Mouse (Mus musculus) testis, adult 2 months (tissue): ENCODE results near the gene Sspo. TPM values are rescaled to one million over a fixed set of nuclear protein-coding genes. Genes with fewer than 3 reads are reported as not detected.

Source experiments
- H3K27ac ChIP-seq: fragments of 200-500 bp; 2 replicates; pipeline ENCODE4 v1.5.1; 2012; ENCODE audit warnings: low read depth, low read length; ENCODE audit not compliant: control insufficient read depth, insufficient read depth
- H3K27me3 ChIP-seq: fragments of 200-500 bp; 2 replicates; pipeline ENCODE4 v1.6.1; 2012; ENCODE audit warnings: mild to moderate bottlenecking, low read length, moderate library complexity; ENCODE audit not compliant: control insufficient read depth, insufficient read depth
- H3K36me3 ChIP-seq: fragments of 200-500 bp; 2 replicates; pipeline ENCODE4 v1.6.1; 2012; ENCODE audit warnings: mild to moderate bottlenecking, low read length; ENCODE audit not compliant: control insufficient read depth, insufficient read depth
- H3K4me1 ChIP-seq: fragments of 200-500 bp; 2 replicates; pipeline ENCODE4 v1.6.1; 2012; ENCODE audit warnings: low read length; ENCODE audit not compliant: control insufficient read depth, insufficient read depth
- H3K4me3 ChIP-seq: fragments of 200-500 bp; 2 replicates; pipeline ENCODE4 v1.5.1; 2012; ENCODE audit warnings: low read depth, mild to moderate bottlenecking, low read length, moderate library complexity, mixed read lengths; ENCODE audit not compliant: control insufficient read depth
- CTCF ChIP-seq: fragments of 200-500 bp; IDR thresholded peaks from 2 replicates; pipeline ENCODE4 v1.5.1; 2012; ENCODE audit warnings: low read depth, mild to moderate bottlenecking, inconsistent platforms, low read length, moderate library complexity; ENCODE audit not compliant: control insufficient read depth, insufficient read depth, insufficient replicate concordance
- POLR2A ChIP-seq: fragments of 200-500 bp; IDR thresholded peaks from 2 replicates; pipeline ENCODE4 v1.6.1; 2012; ENCODE audit warnings: low read depth, mild to moderate bottlenecking, inconsistent platforms, low read length, moderate library complexity; ENCODE audit not compliant: control insufficient read depth
- polyA plus RNA-seq: library from polyadenylated mRNA; depleted of rRNA; stranded (reverse); fragments of >200 nt; gene quantifications from 2 replicates; pipeline ENCODE4 v1.2.3, GENCODE M21; 2012

Sspo gene
- polyA plus RNA-seq, 1 experiment: 2.1 TPM

DNA sequence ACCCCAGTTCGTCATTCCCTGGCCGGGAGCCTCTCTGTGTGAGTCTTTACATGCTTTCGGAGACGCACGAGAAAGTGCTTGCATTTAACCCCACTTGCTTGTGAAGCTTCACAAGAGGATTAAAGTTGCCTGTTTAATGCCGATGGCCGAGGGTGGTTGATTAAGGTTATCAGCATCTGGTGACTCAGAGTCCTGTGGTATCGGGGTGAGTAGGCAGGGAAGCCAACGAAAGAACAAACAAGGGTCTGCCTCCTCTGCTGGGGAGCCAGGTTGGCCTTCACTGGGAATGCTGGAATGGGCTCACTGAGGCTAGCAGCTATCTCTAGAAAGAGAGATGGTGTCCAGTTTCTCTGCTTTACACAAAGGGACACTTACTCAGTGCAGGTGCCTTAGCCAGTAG, 79.9 kb downstream of the Sspo start:
- H3K27ac ChIP-seq: no peak overlapping the region
- TF ChIP-seq POLR2A: no peak
- TF ChIP-seq CTCF: no peak
- H3K4me3 ChIP-seq: no peak overlapping the region
- no peaks in the 10 kb centered on the region for H3K36me3 ChIP-seq
- no peaks in the 10 kb centered on the region; the same call in 1 of the 2 replicates for H3K4me1 ChIP-seq
- H3K27me3 ChIP-seq: no peaks in the 10 kb centered on the region

DNA sequence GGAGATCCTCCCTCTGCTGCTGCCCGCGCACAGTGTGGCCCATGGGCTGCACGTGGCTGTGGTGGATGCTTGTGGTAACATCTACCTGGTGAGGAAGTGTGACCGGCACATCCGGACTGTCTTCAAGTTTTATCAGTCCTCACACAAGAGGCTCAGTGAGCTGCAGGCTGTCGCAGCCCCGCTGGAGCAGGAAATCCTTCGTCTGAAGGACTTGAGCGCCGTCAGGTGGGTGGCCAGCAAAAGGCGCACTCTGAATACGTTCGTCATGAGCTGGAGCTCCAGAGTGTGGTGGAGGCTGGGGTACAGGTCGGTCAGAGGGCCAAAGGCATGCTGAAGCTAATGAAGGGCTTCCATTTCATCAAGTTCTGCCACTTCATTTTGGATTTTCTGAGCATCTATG, 81.2 kb downstream of the Sspo start:
- no peaks in the 10 kb centered on the region for H3K27me3 ChIP-seq
- H3K4me1 ChIP-seq: no peaks in the 10 kb centered on the region; the same call in 1 of the 2 replicates
- H3K27ac ChIP-seq: no peak overlapping the region
- H3K36me3 ChIP-seq: no peaks in the 10 kb centered on the region
- no peak overlapping the region for H3K4me3 ChIP-seq
- TF ChIP-seq CTCF (no peak), POLR2A (no peak)

DNA sequence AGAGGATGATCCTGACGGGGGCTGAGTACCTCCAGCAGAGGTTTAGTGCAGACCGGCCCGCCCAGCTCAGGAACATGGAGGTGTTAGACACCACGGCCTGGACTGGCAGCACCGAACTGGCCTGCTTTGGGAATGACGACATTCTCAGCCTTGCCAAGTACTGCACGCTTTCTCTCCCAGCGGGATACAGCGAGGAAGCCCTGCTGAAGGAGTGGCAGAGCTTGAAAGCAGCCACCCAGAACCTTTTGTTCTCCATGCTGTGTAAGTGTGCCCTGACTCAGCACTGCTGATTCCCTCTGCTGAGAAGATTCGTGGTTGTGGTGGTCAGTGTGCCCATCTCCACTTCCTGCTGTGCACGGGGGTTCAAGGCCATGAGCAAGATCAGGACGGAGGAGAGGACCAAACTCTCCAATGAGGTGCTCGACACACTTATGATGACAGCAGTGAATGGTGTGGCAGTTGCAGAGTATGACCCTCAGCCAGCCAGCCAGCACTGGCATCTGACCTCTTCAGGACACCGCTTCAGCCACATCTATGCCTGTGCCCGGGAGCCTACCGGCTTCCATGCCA, 81.9 kb downstream of the Sspo start:
- TF ChIP-seq CTCF: no peak
- TF ChIP-seq POLR2A: no peak
- H3K27ac ChIP-seq: no peak overlapping the region
- no peak overlapping the region for H3K4me3 ChIP-seq
- no peaks in the 10 kb centered on the region for H3K36me3 ChIP-seq
- no peaks in the 10 kb centered on the region; the same call in 1 of the 2 replicates for H3K4me1 ChIP-seq
- no peaks in the 10 kb centered on the region for H3K27me3 ChIP-seq

DNA sequence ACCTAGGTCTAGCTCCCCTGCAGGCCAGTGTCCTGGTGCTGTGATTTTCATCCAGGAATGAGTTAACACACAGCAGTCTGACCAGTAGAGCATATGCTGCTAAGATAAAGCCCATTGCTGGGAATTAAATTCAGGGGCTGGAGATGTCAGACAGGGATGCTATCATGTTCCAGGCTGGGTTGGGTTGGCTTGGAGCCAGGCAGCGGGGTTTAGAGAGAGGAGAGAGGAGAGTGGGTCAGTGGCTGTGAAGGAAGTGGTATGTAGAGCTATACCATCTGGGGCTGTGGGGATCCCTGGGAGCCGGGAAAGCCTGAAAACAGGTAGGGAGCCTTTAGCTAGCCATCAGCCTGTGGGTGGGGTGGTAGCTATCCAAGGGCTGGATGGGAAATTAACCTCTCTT, 82.8 kb downstream of the Sspo start:
- Histone ChIP-seq H3K4me3 (no peak overlapping the region), H3K27ac (no peak overlapping the region), H3K36me3 (no peaks in the 10 kb centered on the region), H3K27me3 (no peaks in the 10 kb centered on the region), H3K4me1 (no peaks in the 10 kb centered on the region; the same call in 1 of the 2 replicates)
- TF ChIP-seq POLR2A: no peak
- TF ChIP-seq CTCF: no peak

DNA sequence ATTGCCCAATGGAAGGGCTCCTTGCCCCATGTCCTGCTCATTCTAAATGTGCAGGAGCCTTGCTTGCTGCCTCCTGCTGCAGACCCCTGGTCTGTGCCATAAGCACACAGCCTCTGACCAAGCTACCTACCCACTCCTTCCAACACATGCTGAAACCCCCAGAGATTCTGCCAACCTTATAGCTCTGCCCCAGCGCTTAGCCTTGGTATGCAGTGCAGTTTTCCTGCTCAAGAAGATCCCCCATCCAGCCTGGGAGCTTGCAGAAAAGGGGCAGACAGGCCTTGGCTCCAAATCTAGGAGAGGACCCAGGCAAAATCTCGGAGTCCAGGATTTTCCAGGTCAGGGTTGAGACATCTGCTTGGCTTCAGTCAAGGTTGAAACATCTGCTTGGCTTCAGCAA, 85.4 kb downstream of the Sspo start:
- H3K27ac ChIP-seq: no peak overlapping the region
- no peak for TF ChIP-seq CTCF
- no peak for TF ChIP-seq POLR2A
- H3K4me3 ChIP-seq: no peak overlapping the region
- no peaks in the 10 kb centered on the region for H3K27me3 ChIP-seq
- peaks cover 15% of the 10 kb centered on the region for H3K4me1 ChIP-seq
- H3K36me3 ChIP-seq: no peaks in the 10 kb centered on the region

DNA sequence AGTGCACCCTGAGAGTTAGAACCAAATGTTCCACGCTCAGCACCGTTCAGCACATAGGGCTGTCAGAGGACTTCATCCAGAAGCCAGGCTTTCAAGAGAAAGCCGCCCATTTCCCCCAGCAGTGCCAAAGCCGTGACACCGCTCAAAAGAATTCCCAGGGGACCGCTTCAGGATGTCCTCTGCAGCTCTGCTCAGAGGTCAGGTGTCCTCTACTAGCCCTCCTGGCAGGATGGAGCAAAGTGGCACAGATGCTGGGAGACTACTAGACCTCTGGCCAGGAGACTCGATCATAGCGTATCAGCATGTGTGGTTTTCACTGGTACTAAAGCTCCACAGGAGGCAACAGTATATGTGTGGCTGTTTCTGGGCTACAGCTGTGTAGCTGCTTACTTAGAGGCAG, 86.9 kb downstream of the Sspo start:
- Histone ChIP-seq H3K27me3 (no peaks in the 10 kb centered on the region), H3K4me1 (peaks cover 17% of the 10 kb centered on the region), H3K27ac (no peak overlapping the region), H3K36me3 (no peaks in the 10 kb centered on the region), H3K4me3 (no peak overlapping the region)
- TF ChIP-seq CTCF (no peak), POLR2A (no peak)

DNA sequence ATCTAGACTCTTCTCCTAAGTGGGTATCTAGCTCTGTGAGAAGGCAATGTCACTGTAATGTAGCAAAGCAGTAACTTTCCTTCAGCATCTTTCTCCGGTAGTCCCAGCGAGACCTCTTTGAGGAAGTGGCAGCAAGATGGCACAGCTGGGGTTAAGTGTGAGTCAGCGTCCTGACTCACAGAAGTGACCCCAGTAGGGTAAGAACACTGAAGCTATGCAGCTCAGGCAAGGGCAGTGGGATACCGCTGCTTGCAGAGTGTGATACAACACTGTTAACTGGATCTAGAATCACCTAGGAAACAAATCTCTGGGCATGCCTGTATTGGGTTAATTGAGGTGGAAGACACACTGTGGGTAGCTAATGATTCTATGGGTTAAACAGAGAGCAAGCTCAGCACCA, 88.1 kb downstream of the Sspo start:
- no peak for TF ChIP-seq POLR2A
- TF ChIP-seq CTCF: no peak
- no peaks in the 10 kb centered on the region for H3K27me3 ChIP-seq
- H3K36me3 ChIP-seq: no peaks in the 10 kb centered on the region
- H3K4me1 ChIP-seq: peaks cover 17% of the 10 kb centered on the region
- H3K27ac ChIP-seq: no peak overlapping the region
- H3K4me3 ChIP-seq: no peak overlapping the region
